Mouse (Mus musculus) stomach, postnatal 0 days (tissue): ENCODE results near the gene Acoxl.

Experiments
- CTCF ChIP-seq: IDR thresholded peaks from 2 replicates; pipeline ENCODE4 v1.5.1; 2016; ENCODE audit warnings: antibody characterized with exemption, low read depth, mild to moderate bottlenecking, moderate library complexity
- EP300 ChIP-seq: optimal IDR thresholded peaks from 2 replicates; pipeline ENCODE3; 2016; ENCODE audit warnings: antibody characterized with exemption

DNA sequence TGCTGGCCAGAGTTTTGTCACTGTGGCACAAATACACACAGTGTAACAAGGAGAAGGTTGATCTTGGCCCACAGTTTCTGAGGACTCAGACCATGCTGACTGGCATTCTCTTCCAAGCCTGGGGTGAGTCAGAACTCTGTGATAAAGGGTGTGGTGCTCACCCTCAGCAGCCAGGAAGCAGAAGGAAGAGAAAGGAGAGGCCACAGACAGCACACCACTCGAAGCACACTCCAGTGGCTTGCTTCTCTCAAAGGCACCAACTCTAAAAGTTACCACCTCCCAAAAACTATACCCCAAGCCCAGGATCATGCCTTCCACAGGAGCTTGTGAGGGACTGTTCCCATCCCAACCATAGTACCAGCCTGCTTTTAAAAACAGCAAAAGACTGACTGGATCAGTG lies 220.0 kb downstream of the Acoxl start:
- TF ChIP-seq CTCF (no peak), EP300 (no peak)
